Mouse (Mus musculus): ENCODE measurements around the gene Pzp.

- no peak for TF ChIP-seq CTCF (IDR thresholded peaks at IDR 0.05; ENCODE audit: low read depth)
- TF ChIP-seq EP300 (IDR thresholded peaks at IDR 0.05; ENCODE audit: low read depth): no peak
Observed at GRCm38 (mm10) chr6:128535250-128535649, 8.7 kb upstream of the Pzp start.

All from liver, postnatal 0 days (tissue).